Mouse (Mus musculus): ENCODE results near the gene Aptx.

Aptx gene

DNA sequence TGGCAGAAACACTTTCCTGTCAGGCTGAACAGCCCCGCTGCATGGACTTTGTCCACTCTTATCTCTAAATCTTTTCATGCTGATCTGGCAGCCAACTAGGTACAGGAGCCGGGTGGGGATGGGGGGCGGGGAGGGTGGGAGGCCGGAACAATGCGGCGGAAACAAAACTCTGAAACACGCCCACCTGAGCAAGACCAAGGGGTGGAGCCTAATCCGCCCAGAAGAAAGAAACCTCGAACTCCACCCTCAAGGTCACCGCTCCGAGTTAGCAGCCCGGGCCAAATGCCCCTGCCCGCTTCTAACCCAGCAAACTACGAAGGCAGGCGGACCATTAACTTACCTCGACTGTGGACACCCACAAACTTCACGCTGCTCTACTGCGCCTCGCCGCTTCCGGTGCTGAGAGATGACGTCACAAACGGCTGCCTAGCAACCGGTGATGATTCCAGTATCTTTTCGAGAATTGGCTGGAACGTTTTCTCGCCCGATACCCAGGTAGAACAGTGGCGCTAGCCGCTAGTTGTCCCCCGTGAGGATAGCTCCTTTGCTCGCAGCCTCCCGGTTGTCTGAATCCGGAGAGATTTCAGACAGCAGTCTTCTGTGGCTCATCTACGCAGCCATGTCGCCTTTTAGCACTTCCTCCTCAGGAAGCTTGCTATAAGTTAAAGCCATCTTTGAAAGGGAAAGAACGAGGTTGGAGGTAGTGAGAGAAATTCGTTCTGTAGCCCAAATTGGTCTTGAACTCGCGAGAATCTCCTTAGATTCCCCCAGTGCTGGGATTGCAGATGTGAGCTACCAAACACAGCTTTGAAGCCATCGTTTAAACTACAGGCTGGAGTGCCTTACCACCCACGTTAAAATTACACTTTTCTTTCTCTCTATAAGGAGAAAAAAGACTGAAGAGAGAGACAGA, at the start of gene Aptx:
Gene Aptx (minus strand): TSS at position 398 of the 913 bp plus-strand sequence.
- peak; percentile 96 for DNase-seq

DNA sequence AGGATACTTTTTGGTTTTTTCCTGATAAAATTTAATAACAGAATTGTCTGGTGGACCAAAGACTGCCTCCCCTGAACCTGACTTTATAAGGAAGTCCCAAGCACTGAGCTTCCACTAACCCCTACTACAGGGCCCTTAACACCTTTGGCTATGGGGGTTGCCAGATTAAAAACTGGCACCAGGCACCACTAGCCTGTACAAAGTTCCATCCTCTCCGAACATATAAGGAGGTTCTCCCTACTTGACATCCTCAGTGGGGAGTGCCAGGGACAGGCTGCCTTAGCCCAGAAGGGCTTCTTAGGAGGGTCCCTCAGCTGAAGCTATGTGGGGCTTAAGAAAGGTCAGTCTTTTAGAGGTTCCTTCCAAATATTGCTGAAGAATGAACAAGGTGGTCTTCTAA, 32.4 kb upstream of the Aptx start:
- no peak for DNase-seq

DNA sequence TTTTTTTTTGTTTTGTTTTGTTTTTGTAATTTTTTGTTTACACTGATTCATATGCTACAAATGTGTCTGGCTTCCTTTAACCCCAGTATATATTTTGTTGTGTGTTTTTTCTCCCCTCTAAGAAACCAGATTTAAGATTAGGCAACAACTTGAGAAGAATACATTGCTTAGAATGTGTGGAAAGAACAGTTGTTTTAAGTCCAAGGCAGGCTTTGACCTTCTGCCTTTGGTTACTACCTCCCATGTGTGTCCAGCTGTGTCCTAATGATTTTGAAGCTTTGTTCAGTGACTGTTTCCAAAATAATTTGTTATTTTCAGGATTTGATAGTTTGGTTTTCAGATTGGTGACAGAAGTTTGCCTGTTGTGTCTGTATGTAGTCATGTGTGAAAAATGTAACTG, 28.3 kb upstream of the Aptx start:
- DNase-seq = no peak

DNA sequence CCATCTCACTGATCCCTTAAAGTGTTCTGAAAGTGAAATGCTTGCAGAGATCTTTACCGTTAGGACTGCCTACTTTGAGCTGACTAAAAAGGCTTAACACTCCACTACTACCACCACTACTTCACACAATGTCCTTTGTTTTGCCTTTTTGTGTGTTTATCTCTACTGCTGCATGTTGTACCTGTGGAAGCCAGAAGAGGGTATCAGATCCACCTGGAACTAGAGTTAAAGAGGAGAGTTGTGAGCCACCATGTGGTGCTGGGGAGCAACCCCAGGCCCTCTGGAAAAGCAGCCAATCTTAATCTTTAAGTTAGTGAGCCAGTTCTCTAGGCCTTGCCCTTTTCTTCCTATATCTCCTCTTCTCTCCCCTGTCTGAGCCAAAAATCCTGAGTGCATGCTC, 24.3 kb upstream of the Aptx start:
- DNase-seq = no peak

DNA sequence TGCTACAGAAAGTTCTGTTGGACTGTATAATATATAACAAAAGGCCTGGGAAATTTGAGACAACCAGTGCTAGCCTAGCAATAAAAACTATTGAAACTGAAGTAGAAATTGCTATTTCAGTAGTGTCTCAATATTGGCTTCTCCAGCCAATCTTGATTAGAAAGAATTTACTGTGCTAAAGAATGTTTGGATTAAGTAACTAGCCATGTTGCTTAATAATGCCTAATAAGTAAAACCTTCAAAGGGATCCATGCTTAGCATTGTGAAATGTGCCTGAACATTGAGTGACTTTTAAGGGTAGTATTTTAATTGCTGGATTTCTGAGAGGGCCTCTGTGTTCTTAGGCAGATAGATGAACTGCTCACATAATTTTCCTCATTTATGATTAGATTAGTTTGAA, 22.6 kb upstream of the Aptx start:
- no peak for DNase-seq

DNA sequence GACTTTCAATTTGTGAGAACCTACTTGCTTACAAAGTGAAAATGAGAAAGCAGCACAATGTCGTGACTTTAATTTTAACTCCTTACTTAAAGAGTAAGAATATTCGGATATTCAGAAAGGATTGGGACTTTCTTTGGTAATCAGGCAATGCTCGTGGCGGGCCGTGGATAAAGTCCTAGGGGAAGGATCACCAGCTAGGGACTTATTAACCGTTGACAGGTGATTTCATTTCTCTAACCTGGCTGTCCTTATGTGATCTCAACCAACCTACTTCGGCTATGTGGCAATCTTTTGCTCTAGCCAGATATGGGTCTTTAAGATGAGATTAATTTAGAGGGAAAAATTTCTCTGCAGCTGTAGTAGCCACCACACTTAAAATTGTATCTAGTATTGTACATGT, 22.1 kb upstream of the Aptx start:
- DNase-seq = no peak

DNA sequence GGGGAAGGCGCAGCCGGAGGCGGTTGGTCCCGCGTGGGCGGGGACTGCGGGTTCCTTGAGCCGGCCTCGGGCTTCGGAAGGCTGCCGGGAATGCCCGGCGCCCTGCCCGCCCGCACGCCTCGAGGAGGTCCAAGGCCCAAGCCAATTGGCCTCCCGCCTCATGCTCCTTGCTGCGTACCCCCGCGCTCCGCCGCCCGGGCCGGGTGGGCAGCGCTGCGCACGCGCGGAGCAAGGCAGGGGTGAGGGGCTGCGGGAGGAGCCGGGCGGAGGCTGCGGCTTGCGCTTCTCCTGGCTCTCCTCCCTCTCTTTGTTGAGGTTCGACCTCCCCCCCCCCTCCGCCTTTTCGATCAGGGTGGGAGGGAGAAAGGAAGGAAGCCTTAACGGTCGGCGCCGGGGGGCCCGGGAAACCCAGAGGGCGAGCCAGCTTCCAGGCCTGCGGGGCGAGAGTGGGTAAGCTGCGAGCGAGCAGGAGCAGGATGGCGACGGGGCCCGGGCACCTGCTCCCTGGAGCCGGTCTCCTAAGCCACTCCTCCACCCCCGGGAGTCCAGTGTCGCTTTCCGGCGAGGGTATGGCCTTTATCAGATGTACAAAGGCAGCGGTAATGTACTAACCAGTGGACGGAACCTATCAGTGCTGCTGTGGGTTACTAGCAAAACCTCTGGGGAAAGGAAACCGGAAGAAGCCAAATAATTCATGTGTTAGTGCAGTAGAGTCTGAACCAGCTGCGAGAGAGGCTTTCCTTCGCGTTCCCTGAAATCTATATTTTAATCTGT, 19.9 kb upstream of the Aptx start:
- peak; percentile 79 for DNase-seq

DNA sequence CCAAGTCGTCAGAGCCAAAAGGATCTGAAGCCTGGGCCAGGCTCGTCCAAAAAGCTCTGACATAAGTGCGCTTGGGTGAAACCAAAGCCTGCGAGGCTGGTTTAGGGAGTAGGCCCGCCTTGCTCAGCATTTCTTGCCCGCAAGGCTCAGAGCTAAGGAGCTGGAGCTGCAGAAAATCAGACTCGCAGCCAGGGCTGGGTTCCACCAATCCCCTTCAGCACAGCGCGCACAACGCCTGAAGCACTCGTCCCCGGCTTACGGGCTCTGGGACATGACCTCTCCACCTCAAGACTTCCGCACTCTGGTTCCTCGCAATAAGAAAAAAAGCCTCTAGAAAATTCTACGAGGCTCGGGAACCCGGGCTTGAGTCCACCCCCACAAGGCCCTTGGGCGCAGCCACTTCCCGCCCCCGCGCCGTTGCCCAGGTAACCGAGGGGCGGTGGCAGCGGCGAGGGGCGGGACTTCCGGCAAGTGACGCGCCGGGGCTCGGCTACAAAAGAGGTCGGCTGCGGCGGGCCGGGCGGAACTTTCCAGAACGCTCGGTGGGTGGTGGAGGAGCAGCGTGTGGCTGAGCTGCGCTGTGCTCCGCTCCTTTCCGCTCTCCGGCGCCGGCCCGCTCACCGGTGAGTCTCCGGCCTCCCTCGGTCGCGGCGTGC, 19.1 kb upstream of the Aptx start, which contains the start of gene Dnaja1:
Gene Dnaja1 (plus strand): TSS at position 140 of the 656 bp plus-strand sequence.
- DNase-seq = peak; percentile 95

DNA sequence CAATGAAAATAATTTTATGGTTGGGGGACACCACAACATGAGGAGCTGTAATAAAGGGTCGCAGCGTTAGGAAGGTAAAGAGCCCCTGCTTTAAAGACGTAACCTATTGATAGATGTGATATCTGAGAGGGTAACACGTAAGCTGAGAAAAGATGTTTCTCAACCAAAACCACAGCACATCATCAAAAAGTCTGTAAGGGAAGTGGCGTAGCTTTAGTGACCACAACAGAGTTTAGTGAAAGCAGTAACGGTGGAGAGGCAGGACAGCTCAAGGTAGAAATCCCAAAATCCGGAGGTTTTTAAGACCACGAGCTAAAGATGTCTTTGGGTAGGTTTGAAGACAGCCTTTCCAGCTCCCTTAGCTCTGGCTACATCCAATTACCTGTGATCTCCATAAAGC, 17.9 kb upstream of the Aptx start:
- no peak for DNase-seq

DNA sequence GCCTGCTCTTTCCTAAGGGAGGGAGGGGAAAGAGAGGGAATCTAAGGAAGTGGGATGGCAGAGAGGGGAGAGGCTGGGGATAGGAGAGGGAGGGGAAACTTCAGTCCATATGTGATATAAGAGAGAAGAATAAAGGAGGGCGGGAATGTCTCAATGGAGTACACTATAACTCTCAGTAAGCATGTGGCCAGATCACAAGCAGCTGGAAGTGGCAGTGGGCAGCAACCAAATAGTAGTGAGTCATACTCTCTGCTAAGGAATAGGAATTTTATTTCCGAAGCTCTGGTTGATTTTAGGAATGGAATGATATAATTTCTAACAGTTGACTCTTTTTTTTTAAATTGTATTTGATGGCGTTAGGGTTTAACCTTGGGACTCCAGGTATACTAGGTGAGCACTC, 14.1 kb upstream of the Aptx start:
- no peak for DNase-seq

DNA sequence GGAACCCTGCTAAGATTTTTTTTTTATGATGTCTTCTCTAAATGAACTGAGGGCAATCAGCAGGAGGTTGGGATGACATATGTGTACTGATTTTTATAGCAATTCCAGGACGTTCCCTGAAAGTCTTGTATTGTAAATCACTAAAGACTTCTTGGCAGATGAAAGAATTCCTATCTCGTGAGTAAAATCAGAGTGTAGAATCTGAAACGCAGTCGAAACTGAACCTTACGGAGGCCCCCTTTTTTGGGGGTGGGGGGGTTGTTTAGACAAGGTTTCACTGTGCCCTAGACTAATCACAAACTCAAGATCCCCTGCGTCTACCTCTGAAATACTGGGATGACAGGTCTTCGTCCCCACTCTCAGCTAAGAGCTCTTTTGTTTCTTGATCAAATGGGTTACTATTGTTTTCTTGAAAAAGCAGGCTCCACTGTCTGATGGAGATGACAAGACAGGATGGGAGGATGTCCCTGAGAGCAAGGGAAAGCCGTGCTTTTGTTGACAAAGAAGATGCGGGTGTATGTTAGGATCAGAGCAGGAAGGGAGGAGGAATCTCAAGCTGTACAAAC, 799 bp upstream of the Aptx start:
- DNase-seq = no peak

DNA sequence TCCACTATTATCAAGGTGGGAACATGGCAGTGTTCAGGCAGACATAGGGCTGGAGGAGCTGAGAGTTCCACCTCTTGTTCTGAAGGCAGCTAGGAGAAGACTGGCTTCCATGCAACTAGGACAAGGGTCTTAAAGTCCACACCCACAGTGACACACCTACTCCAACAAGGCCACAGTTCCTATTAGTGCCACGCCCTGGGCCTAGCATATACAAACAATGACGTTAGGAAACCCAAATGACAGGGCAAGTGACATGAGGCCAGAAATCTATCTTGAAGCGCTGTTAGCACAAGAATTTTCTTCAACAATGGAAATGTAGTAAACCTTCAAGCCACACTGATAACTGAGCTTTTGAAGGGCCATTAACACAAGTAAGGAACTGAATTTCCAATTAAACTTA, 1.2 kb downstream of the Aptx start:
- no peak for DNase-seq

DNA sequence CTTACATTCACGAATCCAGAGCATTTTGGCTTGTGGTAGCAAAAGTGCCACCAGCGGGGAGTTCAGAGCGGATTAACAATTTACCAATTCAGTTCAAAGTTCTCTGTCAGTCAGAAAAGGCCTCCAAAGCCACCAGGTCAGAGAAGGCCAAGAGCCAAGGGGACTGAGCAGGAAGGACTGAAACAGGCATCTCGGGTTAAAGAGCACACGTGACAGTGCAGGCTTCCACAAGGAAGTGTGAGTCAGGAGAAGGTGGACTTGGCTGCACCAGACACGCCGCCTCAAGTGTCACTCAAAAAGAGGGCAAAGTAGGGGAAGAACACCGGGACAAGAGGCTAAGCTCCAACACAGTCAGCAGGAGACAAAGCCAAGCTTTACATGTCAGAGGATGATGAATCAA, 2.8 kb downstream of the Aptx start:
- DNase-seq = no peak

DNA sequence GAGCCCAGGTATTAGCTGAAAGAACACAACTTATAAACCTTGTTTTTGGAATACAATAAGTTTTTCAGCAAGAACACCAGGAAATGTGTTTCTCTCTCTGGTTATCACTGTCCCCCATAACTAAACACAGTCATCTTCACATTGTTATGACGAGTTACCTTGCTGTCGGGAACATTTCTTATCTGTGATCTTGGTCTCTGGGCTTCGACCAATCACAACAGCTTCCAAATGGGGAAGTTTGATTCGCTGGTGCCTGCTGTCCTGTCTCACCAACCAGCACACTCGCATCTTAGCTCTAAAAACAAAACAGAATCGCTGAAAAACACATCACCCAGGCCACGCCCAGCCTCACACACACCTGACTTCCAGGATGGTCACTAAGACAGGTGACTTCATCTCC, 5.9 kb downstream of the Aptx start:
- DNase-seq = no peak

DNA sequence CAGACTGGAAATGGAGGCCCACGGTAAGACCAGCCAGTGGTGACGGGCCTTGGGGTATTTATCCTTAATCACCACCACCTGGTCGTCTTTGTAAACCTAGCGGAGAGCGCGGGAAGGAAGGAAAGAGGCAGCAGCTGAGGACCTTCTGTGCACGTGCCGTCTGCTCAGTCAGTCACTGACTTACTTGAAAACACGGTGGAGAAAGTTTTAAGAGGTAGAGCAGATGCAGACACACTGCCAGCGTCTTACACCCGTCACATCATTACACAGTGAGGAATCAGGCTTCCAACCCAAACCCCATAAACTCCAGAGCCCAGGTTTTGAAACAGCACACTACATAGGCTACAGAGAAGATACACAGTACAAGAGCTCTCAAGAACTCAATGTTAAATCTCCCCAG, 11.9 kb downstream of the Aptx start:
- DNase-seq = no peak

DNA sequence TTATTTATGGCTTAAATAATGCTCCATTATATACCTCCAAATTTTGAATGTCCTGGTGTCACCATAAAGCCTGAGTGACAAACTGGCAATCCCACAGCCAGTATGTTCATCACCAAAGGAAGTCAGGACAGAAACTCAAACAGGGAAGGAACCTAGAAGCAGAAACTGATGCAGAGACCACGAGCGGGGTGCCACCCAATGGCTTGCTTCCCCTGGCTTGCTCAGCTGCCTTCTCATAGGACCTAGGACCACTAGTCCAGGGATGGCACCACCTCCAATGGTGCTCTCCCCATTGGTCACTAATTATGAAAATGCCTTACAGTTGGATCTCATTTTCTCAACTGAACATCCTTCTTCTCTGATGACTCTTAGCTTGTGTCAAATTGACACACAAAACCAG, 19.7 kb downstream of the Aptx start:
- DNase-seq = no peak

DNA sequence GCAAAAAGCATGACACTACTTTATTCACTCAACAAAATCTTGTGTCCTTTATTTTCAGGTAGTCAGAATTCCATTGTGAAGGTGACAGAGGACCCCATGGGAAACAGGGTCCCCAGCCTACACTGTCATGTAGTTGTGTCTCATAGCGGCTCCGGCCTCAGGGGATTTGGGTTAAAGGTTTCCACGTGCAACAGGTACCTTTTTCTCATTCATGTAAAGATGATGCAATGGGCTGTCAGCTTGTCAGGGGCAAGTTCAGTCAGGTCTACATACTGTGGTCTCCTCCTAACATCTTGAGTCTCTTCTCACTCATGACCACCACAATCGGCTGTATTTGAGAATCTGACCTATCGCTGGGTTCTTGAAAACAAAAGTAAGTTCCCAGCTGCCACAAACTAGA, 20.6 kb downstream of the Aptx start:
- no peak for DNase-seq

DNA sequence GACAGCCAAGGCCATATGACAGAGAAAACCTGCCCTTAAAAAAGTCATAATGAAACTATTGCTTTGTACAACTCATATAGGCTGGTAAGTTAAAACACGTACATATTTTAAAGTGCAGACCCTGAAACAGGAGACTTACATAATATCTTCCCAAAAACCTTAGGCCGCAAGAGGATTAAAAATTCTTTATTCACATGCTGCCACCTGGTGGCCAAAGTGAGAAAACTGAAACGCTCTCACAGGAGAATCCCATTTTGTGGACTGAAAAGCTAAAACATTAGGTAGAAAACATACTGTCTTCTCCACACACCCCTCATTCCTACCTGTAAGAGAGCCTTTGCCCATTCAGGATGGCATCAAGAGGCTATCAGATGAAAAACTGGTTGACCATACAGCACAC, 21.1 kb downstream of the Aptx start:
- DNase-seq = peak; percentile 47

DNA sequence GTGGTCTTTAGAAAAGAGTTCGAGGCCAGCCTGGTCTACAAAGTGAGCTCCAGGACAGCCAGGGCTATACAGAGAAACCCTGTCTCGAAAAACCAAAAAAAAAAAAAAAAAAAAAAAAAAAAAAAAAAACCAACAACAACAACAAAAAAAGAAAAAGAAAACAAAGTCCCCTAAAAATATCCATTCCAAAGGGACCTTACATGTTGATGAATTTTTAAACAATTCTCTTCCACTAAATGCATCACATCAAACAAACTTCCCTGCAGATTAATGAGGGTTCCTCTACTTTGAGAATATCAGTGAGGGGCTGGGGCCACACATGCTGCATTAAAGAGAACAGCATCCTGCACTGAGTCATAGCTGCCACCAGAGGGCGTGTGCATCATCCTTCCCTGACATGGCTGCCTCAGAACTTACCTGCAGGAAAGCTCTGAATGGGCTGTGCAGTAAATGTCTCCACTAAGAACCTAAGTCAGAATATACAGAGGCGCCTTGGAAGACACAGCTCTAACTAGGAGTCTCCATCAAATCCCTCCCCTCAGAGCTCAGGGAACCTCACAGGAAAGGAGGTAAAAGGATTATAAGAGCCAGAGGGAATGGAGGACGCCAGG, 22.6 kb downstream of the Aptx start:
- no peak for DNase-seq

DNA sequence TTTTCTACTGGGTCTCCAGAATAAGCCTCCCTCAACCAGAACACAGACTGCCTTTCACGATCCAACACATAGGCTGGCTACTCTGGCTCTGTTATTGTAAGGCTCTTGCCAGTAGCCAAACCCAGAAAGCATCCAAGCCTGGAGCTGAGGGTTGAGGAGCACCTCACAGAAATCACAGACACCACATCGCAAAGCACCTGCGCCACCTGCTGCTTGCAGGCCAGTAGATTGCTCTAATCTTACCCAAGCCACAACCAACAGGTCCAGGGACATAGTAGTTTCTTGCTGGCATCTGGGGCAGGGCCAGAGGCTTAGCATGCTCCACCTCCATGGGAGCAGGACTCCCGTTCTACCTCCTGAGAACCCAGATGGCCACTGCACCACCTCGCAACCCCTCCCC, 25.9 kb downstream of the Aptx start:
- DNase-seq = no peak

DNA sequence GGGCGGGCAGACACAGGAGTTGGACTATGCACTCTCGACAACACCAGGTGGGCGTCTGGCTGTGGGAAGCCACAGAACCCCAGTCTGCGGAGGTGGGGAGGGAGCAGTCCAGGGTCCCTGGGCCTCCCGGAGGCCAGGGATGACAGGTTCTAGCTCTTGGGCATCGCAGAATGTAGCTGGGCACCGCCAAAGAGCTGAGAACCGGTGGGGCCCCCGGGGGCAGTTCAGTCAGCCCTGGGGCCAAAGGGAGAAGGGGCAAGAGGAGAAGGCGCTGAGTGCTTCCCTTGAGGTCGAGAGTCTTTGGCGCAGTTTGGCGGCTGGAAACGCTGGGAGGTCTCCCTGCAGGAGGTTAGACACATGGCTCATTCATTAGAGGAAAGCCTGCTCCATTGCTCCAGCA, 26.7 kb downstream of the Aptx start:
- no peak for DNase-seq

DNA sequence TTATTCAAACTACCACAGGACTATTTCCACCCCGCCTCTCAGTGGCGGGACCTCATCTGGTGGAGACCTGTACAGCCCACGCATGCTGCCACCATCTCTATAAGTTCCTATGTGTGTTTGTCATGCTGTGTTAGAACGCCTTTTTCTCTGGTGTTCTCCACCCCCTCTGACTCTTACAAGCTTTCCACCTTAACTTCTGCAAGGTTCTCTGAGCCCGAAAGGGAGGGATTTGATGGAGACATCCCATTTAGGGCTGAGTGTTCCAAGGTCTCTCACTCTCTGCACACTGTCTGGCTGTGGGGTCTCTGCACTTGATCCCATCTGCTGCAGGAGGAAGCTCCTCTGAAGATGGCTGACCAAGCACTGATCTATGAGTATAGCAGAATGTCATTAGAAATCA, 29.5 kb downstream of the Aptx start:
- DNase-seq = no peak
